Mouse (Mus musculus): ENCODE measurements around the gene Ifitm3. TPM values are rescaled to one million over a fixed set of nuclear protein-coding genes. Genes with fewer than 3 reads are reported as not detected.

Gene Ifitm3
- polyA plus RNA-seq, 1 experiment from 2014 or later = 50.4 TPM

GRCm38 (mm10) chr7:141011238-141011770 is 734 bp upstream of the Ifitm3 start:
- ATAC-seq (ENCODE audit: insufficient number of reproducible peaks, low FRiP score, low TSS enrichment, low read depth) = no peak; the same call in 1 of the 2 replicates
- 87% methylated on average over 7 of the region's 7 CpGs for WGBS
- no peaks in the 10 kb centered on the region for H3K36me3 ChIP-seq (ENCODE audit: control insufficient read depth, insufficient read depth, low read length)

DNA sequence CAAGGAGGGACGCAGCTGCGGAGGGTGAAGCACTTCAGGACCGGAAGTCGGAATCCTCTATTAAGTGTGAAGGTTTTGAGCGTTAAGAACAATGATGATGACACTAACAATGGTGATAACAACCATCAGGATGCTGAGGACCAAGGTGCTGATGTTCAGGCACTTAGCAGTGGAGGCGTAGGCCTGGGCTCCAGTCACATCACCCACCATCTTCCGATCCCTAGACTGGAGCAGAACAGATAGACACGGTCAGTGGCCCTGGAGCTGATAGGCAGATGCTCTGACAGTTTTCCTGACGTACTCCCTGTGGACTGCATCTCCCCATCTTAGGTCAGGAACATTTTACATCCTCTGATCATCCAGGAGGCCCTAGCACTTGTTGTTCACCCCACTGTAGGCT is 905 bp downstream of the Ifitm3 start:
- ATAC-seq (ENCODE audit: insufficient number of reproducible peaks, low FRiP score, low TSS enrichment, low read depth) (no peak), DNase-seq (ENCODE audit: low spot score) (no peak)
- no peaks in the 10 kb centered on the region for H3K9me3 ChIP-seq (ENCODE audit: control insufficient read depth, low read length)
- peaks cover 5% of the 10 kb centered on the region for H3K4me1 ChIP-seq (ENCODE audit: control insufficient read depth, insufficient read depth, low read length)
- no peak overlapping the region for H3K27ac ChIP-seq (replicated peaks; ENCODE audit: low read depth, low read length)
- H3K27me3 ChIP-seq (ENCODE audit: control insufficient read depth, insufficient read depth, low read length) = no peaks in the 10 kb centered on the region
- no peak overlapping the region for H3K9ac ChIP-seq (ENCODE audit: low read length)
- 83% methylated on average over 9 of the region's 9 CpGs for WGBS
- H3K36me3 ChIP-seq (ENCODE audit: control insufficient read depth, insufficient read depth, low read length) = no peaks in the 10 kb centered on the region
- H3K4me2 ChIP-seq (ENCODE audit: low read depth, severe bottlenecking) = peak overlapping the region; percentile 44
- H3K4me3 ChIP-seq (ENCODE audit: low read depth, low read length) = peak overlapping the region; percentile 30; the same call in 1 of the 2 replicates

More at GRCm38 (mm10) chr7:141011238-141011770, 734 bp upstream of the Ifitm3 start:
- no peaks in the 10 kb centered on the region for H3K27me3 ChIP-seq (ENCODE audit: control insufficient read depth, insufficient read depth, low read length)
- H3K4me1 ChIP-seq (ENCODE audit: control insufficient read depth, insufficient read depth, low read length) = peaks cover 5% of the 10 kb centered on the region
- H3K4me2 ChIP-seq (ENCODE audit: low read depth, severe bottlenecking) = peak overlapping the region; percentile 44; the same call in 1 of the 2 replicates
- H3K4me3 ChIP-seq (ENCODE audit: low read depth, low read length) = no peak overlapping the region
- DNase-seq (ENCODE audit: low spot score) = no peak
- no peaks in the 10 kb centered on the region for H3K9me3 ChIP-seq (ENCODE audit: control insufficient read depth, low read length)
- no peak overlapping the region for H3K9ac ChIP-seq (ENCODE audit: low read length)
- H3K27ac ChIP-seq (replicated peaks; ENCODE audit: low read depth, low read length) = no peak overlapping the region; the same call in 1 of the 2 replicates

GRCm38 (mm10) chr7:141008938-141009660 is 1.5 kb downstream of the Ifitm3 start:
- ATAC-seq (ENCODE audit: insufficient number of reproducible peaks, low FRiP score, low TSS enrichment, low read depth) (no peak), DNase-seq (ENCODE audit: low spot score) (peak; percentile 88)
- H3K36me3 ChIP-seq (ENCODE audit: control insufficient read depth, insufficient read depth, low read length) = no peaks in the 10 kb centered on the region
- no peak overlapping the region for H3K9ac ChIP-seq (ENCODE audit: low read length)
- H3K27ac ChIP-seq (replicated peaks; ENCODE audit: low read depth, low read length) = no peak overlapping the region
- H3K9me3 ChIP-seq (ENCODE audit: control insufficient read depth, low read length) = no peaks in the 10 kb centered on the region
- WGBS = 6% methylated on average over 20 of the region's 20 CpGs
- H3K4me1 ChIP-seq (ENCODE audit: control insufficient read depth, insufficient read depth, low read length) = peaks cover 5% of the 10 kb centered on the region
- no peaks in the 10 kb centered on the region for H3K27me3 ChIP-seq (ENCODE audit: control insufficient read depth, insufficient read depth, low read length)
- H3K4me2 ChIP-seq (ENCODE audit: low read depth, severe bottlenecking) = peak overlapping the region; percentile 32; the same call in 1 of the 2 replicates
- H3K4me3 ChIP-seq (ENCODE audit: low read depth, low read length) = no peak overlapping the region

- H3K36me3 ChIP-seq (ENCODE audit: control insufficient read depth, insufficient read depth, low read length) = no peaks in the 10 kb centered on the region
- H3K9ac ChIP-seq (ENCODE audit: low read length) = no peak overlapping the region
- H3K4me3 ChIP-seq (ENCODE audit: low read depth, low read length) = no peak overlapping the region
- ATAC-seq (ENCODE audit: insufficient number of reproducible peaks, low FRiP score, low TSS enrichment, low read depth) (no peak), DNase-seq (ENCODE audit: low spot score) (peak; percentile 33)
- WGBS = 9% methylated on average over 7 of the region's 7 CpGs
- H3K9me3 ChIP-seq (ENCODE audit: control insufficient read depth, low read length) = no peaks in the 10 kb centered on the region
- no peaks in the 10 kb centered on the region for H3K27me3 ChIP-seq (ENCODE audit: control insufficient read depth, insufficient read depth, low read length)
- no peak overlapping the region for H3K27ac ChIP-seq (replicated peaks; ENCODE audit: low read depth, low read length)
- peaks cover 5% of the 10 kb centered on the region for H3K4me1 ChIP-seq (ENCODE audit: control insufficient read depth, insufficient read depth, low read length)
- no peak overlapping the region for H3K4me2 ChIP-seq (ENCODE audit: low read depth, severe bottlenecking)
Observed at GRCm38 (mm10) chr7:141008312-141008761, 2.2 kb downstream of the Ifitm3 start.

- WGBS = 87% methylated on average over 5 of the region's 5 CpGs
- Histone ChIP-seq H3K36me3 (ENCODE audit: control insufficient read depth, insufficient read depth, low read length) (no peaks in the 10 kb centered on the region), H3K9me3 (ENCODE audit: control insufficient read depth, low read length) (no peaks in the 10 kb centered on the region), H3K4me1 (ENCODE audit: control insufficient read depth, insufficient read depth, low read length) (peaks cover 5% of the 10 kb centered on the region), H3K27ac (replicated peaks; ENCODE audit: low read depth, low read length) (no peak overlapping the region), H3K4me2 (ENCODE audit: low read depth, severe bottlenecking) (no peak overlapping the region), H3K4me3 (ENCODE audit: low read depth, low read length) (no peak overlapping the region), H3K9ac (ENCODE audit: low read length) (no peak overlapping the region), H3K27me3 (ENCODE audit: control insufficient read depth, insufficient read depth, low read length) (no peaks in the 10 kb centered on the region)
- ATAC-seq (ENCODE audit: insufficient number of reproducible peaks, low FRiP score, low TSS enrichment, low read depth) = no peak
- no peak for DNase-seq (ENCODE audit: low spot score)
Observed at GRCm38 (mm10) chr7:141006914-141007313, 3.7 kb downstream of the Ifitm3 start.

- WGBS = 88% methylated on average over 6 of the region's 6 CpGs
Observed at GRCm38 (mm10) chr7:141006446-141006845, 4.1 kb downstream of the Ifitm3 start.

GRCm38 (mm10) chr7:141003248-141004010 is 7.1 kb downstream of the Ifitm3 start:
- 83% methylated on average over 5 of the region's 5 CpGs for WGBS
- no peak overlapping the region for H3K4me2 ChIP-seq (ENCODE audit: low read depth, severe bottlenecking)
- no peaks in the 10 kb centered on the region for H3K27me3 ChIP-seq (ENCODE audit: control insufficient read depth, insufficient read depth, low read length)
- H3K27ac ChIP-seq (replicated peaks; ENCODE audit: low read depth, low read length) = no peak overlapping the region
- no peaks in the 10 kb centered on the region for H3K36me3 ChIP-seq (ENCODE audit: control insufficient read depth, insufficient read depth, low read length)
- ATAC-seq (ENCODE audit: insufficient number of reproducible peaks, low FRiP score, low TSS enrichment, low read depth) = no peak
- no peaks in the 10 kb centered on the region for H3K9me3 ChIP-seq (ENCODE audit: control insufficient read depth, low read length)
- no peak overlapping the region for H3K4me3 ChIP-seq (ENCODE audit: low read depth, low read length)
- no peaks in the 10 kb centered on the region for H3K4me1 ChIP-seq (ENCODE audit: control insufficient read depth, insufficient read depth, low read length)
- H3K9ac ChIP-seq (ENCODE audit: low read length) = no peak overlapping the region
- DNase-seq (ENCODE audit: low spot score) = no peak

More at GRCm38 (mm10) chr7:141006446-141006845, 4.1 kb downstream of the Ifitm3 start:
- ATAC-seq (ENCODE audit: insufficient number of reproducible peaks, low FRiP score, low TSS enrichment, low read depth) (no peak), DNase-seq (ENCODE audit: low spot score) (no peak)
- Histone ChIP-seq H3K4me3 (ENCODE audit: low read depth, low read length) (no peak overlapping the region), H3K27me3 (ENCODE audit: control insufficient read depth, insufficient read depth, low read length) (no peaks in the 10 kb centered on the region), H3K4me2 (ENCODE audit: low read depth, severe bottlenecking) (no peak overlapping the region), H3K9me3 (ENCODE audit: control insufficient read depth, low read length) (no peaks in the 10 kb centered on the region), H3K36me3 (ENCODE audit: control insufficient read depth, insufficient read depth, low read length) (no peaks in the 10 kb centered on the region), H3K4me1 (ENCODE audit: control insufficient read depth, insufficient read depth, low read length) (peaks cover 5% of the 10 kb centered on the region), H3K27ac (replicated peaks; ENCODE audit: low read depth, low read length) (no peak overlapping the region), H3K9ac (ENCODE audit: low read length) (no peak overlapping the region)

- no peak overlapping the region for H3K27ac ChIP-seq (replicated peaks; ENCODE audit: low read depth, low read length)
- no peak overlapping the region for H3K9ac ChIP-seq (ENCODE audit: low read length)
- H3K4me2 ChIP-seq (ENCODE audit: low read depth, severe bottlenecking) = no peak overlapping the region
Observed at GRCm38 (mm10) chr7:141000881-141001708, 9.5 kb downstream of the Ifitm3 start.

More at GRCm38 (mm10) chr7:141000881-141001708, 9.5 kb downstream of the Ifitm3 start:
- no peak for DNase-seq (ENCODE audit: low spot score)
- Histone ChIP-seq H3K36me3 (ENCODE audit: control insufficient read depth, insufficient read depth, low read length) (no peaks in the 10 kb centered on the region), H3K27me3 (ENCODE audit: control insufficient read depth, insufficient read depth, low read length) (no peaks in the 10 kb centered on the region), H3K4me3 (ENCODE audit: low read depth, low read length) (no peak overlapping the region), H3K4me1 (ENCODE audit: control insufficient read depth, insufficient read depth, low read length) (no peaks in the 10 kb centered on the region), H3K9me3 (ENCODE audit: control insufficient read depth, low read length) (no peaks in the 10 kb centered on the region)
- no peak for ATAC-seq (ENCODE audit: insufficient number of reproducible peaks, low FRiP score, low TSS enrichment, low read depth)
- WGBS = 77% methylated on average over 15 of the region's 15 CpGs

Data from limb, embryonic 11.5 days (tissue).